Mouse (Mus musculus) right cerebral cortex, adult 18-20 months (tissue): Measurements from ENCODE around the gene S100a3.

ENCODE experiments used
- DNase-seq: peaks from one replicate; pipeline ENCODE4 v3.0.0; 2022; ENCODE audit warnings: mixed read lengths

The S100a3 gene

GRCm38 (mm10) chr3:90575320-90575719 is 14.9 kb downstream of the S100a3 start:
- DNase-seq = no peak

- no peak for DNase-seq
These were observed 16.1 kb downstream of the S100a3 start for GRCm38 (mm10) chr3:90576351-90577001.

- no peak for DNase-seq
These were observed 19.1 kb downstream of the S100a3 start for GRCm38 (mm10) chr3:90579433-90579832.

- DNase-seq = no peak
These were observed 20.8 kb downstream of the S100a3 start for GRCm38 (mm10) chr3:90581141-90581540.

- DNase-seq = no peak
These were observed 21.8 kb downstream of the S100a3 start for GRCm38 (mm10) chr3:90582156-90582555.

GRCm38 (mm10) chr3:90582556-90582955 is 22.2 kb downstream of the S100a3 start:
- no peak for DNase-seq

- no peak for DNase-seq
These were observed 23.5 kb downstream of the S100a3 start for GRCm38 (mm10) chr3:90583893-90584292.

GRCm38 (mm10) chr3:90585595-90585994 is 25.2 kb downstream of the S100a3 start:
- DNase-seq = peak; percentile 85

GRCm38 (mm10) chr3:90586016-90586643 is 25.8 kb downstream of the S100a3 start:
- no peak for DNase-seq

GRCm38 (mm10) chr3:90586906-90587305 is 26.5 kb downstream of the S100a3 start:
- DNase-seq = peak; percentile 57

GRCm38 (mm10) chr3:90587361-90588101 is 27.2 kb downstream of the S100a3 start:
- peak; percentile 81 for DNase-seq

- no peak for DNase-seq
These were observed 29.0 kb downstream of the S100a3 start for GRCm38 (mm10) chr3:90589390-90589789.

GRCm38 (mm10) chr3:90589947-90590346 is 29.6 kb downstream of the S100a3 start, which contains the start of gene S100a2:
S100a2 (plus strand) TSS chr3:90590247.
- DNase-seq = no peak

GRCm38 (mm10) chr3:90594466-90594865 is 34.1 kb downstream of the S100a3 start:
- DNase-seq = no peak

- DNase-seq = no peak
These were observed 35.2 kb downstream of the S100a3 start for GRCm38 (mm10) chr3:90595556-90595955.

GRCm38 (mm10) chr3:90596810-90597209 is 36.4 kb downstream of the S100a3 start:
- DNase-seq = no peak

GRCm38 (mm10) chr3:90597736-90598135 is 37.4 kb downstream of the S100a3 start:
- DNase-seq = no peak

- DNase-seq = no peak
These were observed 37.8 kb downstream of the S100a3 start for GRCm38 (mm10) chr3:90598212-90598611.

GRCm38 (mm10) chr3:90599401-90599800 is 39.0 kb downstream of the S100a3 start:
- DNase-seq = no peak

- DNase-seq = no peak
These were observed 39.7 kb downstream of the S100a3 start for GRCm38 (mm10) chr3:90600036-90600435.

GRCm38 (mm10) chr3:90600458-90601195 is 40.2 kb downstream of the S100a3 start:
- no peak for DNase-seq

GRCm38 (mm10) chr3:90601486-90602110 is 41.2 kb downstream of the S100a3 start, which contains the start of gene Gm42674:
Gm42674 (plus strand) TSS chr3:90601904.
- DNase-seq = no peak

- DNase-seq = no peak
These were observed 43.2 kb downstream of the S100a3 start, which contains the start of gene S100a4 for GRCm38 (mm10) chr3:90603623-90604022. S100a4 (plus strand) TSS chr3:90603771.
